ENCODE assay signal across 26 mouse cellular contexts in the genomic region with DNA sequence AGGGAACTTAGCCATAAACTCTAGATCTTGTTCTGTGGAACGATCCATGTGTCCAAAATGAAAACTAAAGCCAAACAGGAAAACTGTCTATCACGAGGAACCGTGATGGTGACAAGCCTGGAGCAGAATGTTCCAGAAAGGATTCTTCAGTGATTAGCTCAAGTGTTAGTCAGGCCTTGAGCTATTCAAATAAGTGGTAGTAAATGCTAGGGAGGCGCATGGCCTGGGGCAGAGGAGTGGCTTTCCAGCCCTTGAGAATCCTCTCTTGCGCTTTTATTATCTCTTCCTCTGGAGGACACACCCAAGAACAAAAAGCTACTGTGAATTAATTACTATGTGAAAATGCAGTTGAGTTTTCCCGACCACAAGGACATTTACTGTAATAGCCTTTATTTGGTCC. TPM values are rescaled to one million over a fixed set of nuclear protein-coding genes. Genes with fewer than 3 reads are reported as not detected.
A peak's percentile ranks its signal among the peaks of the same experiment; 100 is the strongest.
DNase-seq lines count a peak whose midpoint lies in the region; ATAC-seq and TF ChIP-seq lines count a peak whose summit lies in the region.
"Had no signal": no experiment of that assay in that cellular context is flagged by ENCODE, and none has a peak within 500 bp of the region (broad histone marks: within the 10 kb centered on the region; RNA-seq: fewer than 3 reads in every experiment).

No protein-coding gene starts in this region.

- H3K79me2 ChIP-seq in heart, adult 2 months (replicated peaks; ENCODE audit: control insufficient read depth, insufficient read depth, low read length): no peaks in the 10 kb centered on the region

- WGBS in heart, adult 2 months: 50% methylated on average over 6 of the region's 6 CpGs
- 69% methylated on average over 6 of the region's 6 CpGs for WGBS in intestine, embryonic 15.5 days

- no peaks in the 10 kb centered on the region for H3K4me1 ChIP-seq in heart, adult 2 months (ENCODE audit: control insufficient read depth, insufficient read depth, low read length)
- H3K4me1 ChIP-seq in intestine, embryonic 15.5 days (replicated peaks): no peaks in the 10 kb centered on the region
- H3K4me1 ChIP-seq: embryonic facial prominence, embryonic 13.5 days; limb, embryonic 12.5 days; liver, embryonic 15.5 days; neural tube, embryonic 12.5 days had no signal

- TF ChIP-seq CTCF in heart, adult 2 months (IDR thresholded peaks at IDR 0.05): no peak

- no peak overlapping the region for H3K9ac ChIP-seq in heart, adult 2 months (ENCODE audit: low read depth, low read length)
- H3K9ac ChIP-seq in intestine, embryonic 15.5 days: no peak overlapping the region
- H3K9ac ChIP-seq: embryonic facial prominence, embryonic 13.5 days; hindbrain, embryonic 14.5 days; limb, embryonic 12.5 days; liver, embryonic 15.5 days; lung, embryonic 14.5 days; neural tube, embryonic 12.5 days had no signal

- H3K27me3 ChIP-seq in heart, adult 2 months (ENCODE audit: control insufficient read depth, insufficient read depth, low read length): no peaks in the 10 kb centered on the region
- H3K27me3 ChIP-seq in intestine, embryonic 15.5 days (replicated peaks): no peaks in the 10 kb centered on the region
- H3K27me3 ChIP-seq: embryonic facial prominence, embryonic 13.5 days; limb, embryonic 12.5 days; liver, embryonic 15.5 days; neural tube, embryonic 12.5 days had no signal

- no peak for ATAC-seq in intestine, embryonic 15.5 days
- ATAC-seq: forebrain, embryonic 16.5 days had no signal

- peak; percentile 21 for DNase-seq in gastrocnemius, adult 18-20 months (ENCODE audit: low spot score)
- DNase-seq in gastrocnemius, postnatal 4 days (ENCODE audit: low spot score in 2 of 2): no peak
- peak; percentile 19 to 29 for DNase-seq in heart, postnatal 10 days
- DNase-seq in heart, adult 2 months: no peak
- DNase-seq in R1 (ENCODE audit: low read depth, low spot score): peak; percentile 67
- DNase-seq in right cerebral cortex, adult 2 months (ENCODE audit: low spot score in 2 of 2): no peak
- DNase-seq: adrenal gland, postnatal 25 days; cerebellum, adult 18-20 months; cerebellum, postnatal 10 days; gastrocnemius, postnatal 14 days; kidney, adult 11 months; kidney, postnatal 25 days; lung, embryonic 14.5 days; right cerebral cortex, adult 18-20 months; right cerebral cortex, postnatal 4 days had no signal

- no peak overlapping the region for H3K4me3 ChIP-seq in heart, adult 2 months
- no peak overlapping the region for H3K4me3 ChIP-seq in intestine, embryonic 15.5 days (replicated peaks)
- H3K4me3 ChIP-seq: embryonic facial prominence, embryonic 13.5 days; erythroblast, embryonic 14.5 days; left cerebral cortex, adult 2 months; limb, embryonic 12.5 days; liver, embryonic 15.5 days; myocyte; neural tube, embryonic 12.5 days had no signal

- intact Hi-C loops in heart, postnatal 10 days (cut with DNase I): no loop called here
- intact Hi-C loops in heart, adult 2 months (cut with DNase I): no loop called here

- TF ChIP-seq POLR2A in heart, adult 2 months (IDR thresholded peaks at IDR 0.05; ENCODE audit: insufficient read depth, low read depth, low read length): no peak

- TF ChIP-seq EP300 in heart, adult 2 months (IDR thresholded peaks at IDR 0.05; ENCODE audit: insufficient read depth, low read depth, low read length): no peak

- no peak overlapping the region for H3K27ac ChIP-seq in heart, adult 2 months
- H3K27ac ChIP-seq in intestine, embryonic 15.5 days: no peak overlapping the region
- H3K27ac ChIP-seq: embryonic facial prominence, embryonic 13.5 days; hindbrain, embryonic 14.5 days; left cerebral cortex, adult 2 months; limb, embryonic 12.5 days; liver, embryonic 15.5 days; neural tube, embryonic 12.5 days had no signal

- no peak overlapping the region for H3K4me2 ChIP-seq in intestine, embryonic 15.5 days (replicated peaks)
- H3K4me2 ChIP-seq: embryonic facial prominence, embryonic 13.5 days; hindbrain, embryonic 14.5 days; limb, embryonic 12.5 days; liver, embryonic 15.5 days; lung, embryonic 14.5 days; midbrain, embryonic 11.5 days; neural tube, embryonic 12.5 days had no signal

- no peaks in the 10 kb centered on the region for H3K9me3 ChIP-seq in intestine, embryonic 15.5 days
- H3K9me3 ChIP-seq: embryonic facial prominence, embryonic 13.5 days; limb, embryonic 12.5 days; liver, embryonic 15.5 days; neural tube, embryonic 12.5 days had no signal

- no peaks in the 10 kb centered on the region for H3K36me3 ChIP-seq in heart, adult 2 months (ENCODE audit: control insufficient read depth, insufficient read depth, low read length)
- no peaks in the 10 kb centered on the region for H3K36me3 ChIP-seq in intestine, embryonic 15.5 days
- H3K36me3 ChIP-seq: liver, embryonic 15.5 days had no signal

RNA-seq across cellular contexts. Expression of gene Gpr161, which starts 4.0 kb away (rescaled TPM):
- 1 to 10 TPM in 1 of 2 experiments, under 1 TPM in 1; 0.55 to 1.4 TPM for total RNA-seq in gastrocnemius, adult 18-20 months (2021)
- total RNA-seq in gastrocnemius, postnatal 4 days (2021): 1 to 10 TPM; 6.1 to 7.2 TPM
- 1 to 10 TPM; 5.7 to 8.1 TPM for total RNA-seq in heart, postnatal 10 days (2021)
- 1 to 10 TPM; 1.4 to 1.5 TPM for total RNA-seq in heart, adult 2 months (2021)
- polyA plus RNA-seq in heart, adult 2 months (2012; rRNA removed): 2.2 and 2.7 TPM in 2 replicates
- polyA plus RNA-seq in intestine, embryonic 15.5 days (2015; fragmentation: Nextera tagmentation; extraction: Ambion mirVana): 0.92 TPM in 2 replicates
- polyA plus RNA-seq: erythroblast, embryonic 14.5 days had no signal

RNA-seq across cellular contexts. Expression of gene Tiprl, which starts 54.8 kb away (rescaled TPM):
- total RNA-seq in gastrocnemius, adult 18-20 months (2021): 10 to 100 TPM; 17.1 to 20.7 TPM
- total RNA-seq in gastrocnemius, postnatal 4 days (2021): 10 to 100 TPM; 32.1 to 34.1 TPM
- total RNA-seq in heart, postnatal 10 days (2021): 10 to 100 TPM; 49.4 to 50.8 TPM
- 10 to 100 TPM; 36.1 to 37.2 TPM for total RNA-seq in heart, adult 2 months (2021)
- polyA plus RNA-seq in heart, adult 2 months (2012; rRNA removed): 17.6 and 22.5 TPM in 2 replicates
- 77.9 and 85.6 TPM in 2 replicates for polyA plus RNA-seq in intestine, embryonic 15.5 days (2015; fragmentation: Nextera tagmentation; extraction: Ambion mirVana)

Comparison
In these comparisons a context has a peak if more than half of its experiments do, and no peak if none do; other contexts are left out.
1. DNase-seq: peak in gastrocnemius, adult 18-20 months (single experiment), heart, postnatal 10 days (2 of 2) and R1 (single experiment); none in gastrocnemius, postnatal 4 days (0 of 2), heart, adult 2 months (0 of 2) and right cerebral cortex, adult 2 months (0 of 2).